Mouse (Mus musculus): ENCODE results near the gene Mmp28. TPM values are rescaled to one million over a fixed set of nuclear protein-coding genes. Genes with fewer than 3 reads are reported as not detected.

The Mmp28 gene
- polyA plus RNA-seq (2014; fragmentation: Nextera tagmentation; extraction: Ambion mirVana) = 1.6 and 2.7 TPM in 2 replicates

DNA sequence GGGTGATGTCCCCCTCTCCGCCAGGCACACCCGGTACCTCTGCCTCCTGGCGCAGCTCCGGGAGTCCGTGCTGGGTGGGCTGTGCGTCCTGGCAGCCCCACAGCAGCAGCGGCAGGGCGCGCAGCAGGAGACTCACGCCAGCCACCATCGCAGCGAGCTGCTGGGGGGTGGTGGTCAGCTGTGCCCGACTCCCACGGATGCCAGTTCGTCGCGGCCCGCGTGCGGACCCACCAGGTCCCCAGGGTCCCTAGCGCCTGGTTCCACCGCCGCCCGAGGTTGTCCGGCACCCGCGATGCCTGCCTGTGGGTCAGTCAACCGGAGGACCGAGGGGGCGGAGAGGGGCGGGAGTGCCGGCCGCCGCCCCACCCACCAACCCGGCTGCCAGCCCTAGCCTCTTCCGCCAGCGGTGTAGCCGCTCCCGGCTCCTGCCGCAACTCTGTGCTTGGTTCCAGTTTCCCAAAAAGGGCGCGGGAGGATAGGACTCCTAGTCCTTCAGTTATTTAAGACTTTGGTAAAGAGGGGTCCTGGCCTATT is at the start of gene Mmp28:
Gene Mmp28, minus strand, starts transcription at position 361 of the 534 bp plus-strand sequence.
- peak within 1 kb of the TSS; percentile 66 for H3K9ac ChIP-seq (replicated peaks; ENCODE audit: low read length)
- H3K36me3 ChIP-seq (ENCODE audit: control insufficient read depth, insufficient read depth, low read length) = no peaks in the 10 kb centered on the region
- ATAC-seq (ENCODE audit: low FRiP score, low TSS enrichment) (no peak), DNase-seq (peak; percentile 49)
- peaks cover 33% of the 10 kb centered on the region for H3K27me3 ChIP-seq (ENCODE audit: control insufficient read depth, insufficient read depth, low read length)
- H3K4me1 ChIP-seq (ENCODE audit: control insufficient read depth, insufficient read depth, low read length) = peaks cover 15% of the 10 kb centered on the region; the same call in 1 of the 2 replicates
- H3K4me2 ChIP-seq (ENCODE audit: low read length) = peak within 1 kb of the TSS; percentile 96
- no peaks in the 10 kb centered on the region for H3K9me3 ChIP-seq (ENCODE audit: control insufficient read depth, low read length)
- peak within 1 kb of the TSS; percentile 55 for H3K4me3 ChIP-seq (replicated peaks; ENCODE audit: low read depth, low read length)
- H3K27ac ChIP-seq (replicated peaks; ENCODE audit: low read depth, low read length) = no peak within 1 kb of the TSS
- under 1% methylated on average over 42 of the region's 42 CpGs for WGBS

DNA sequence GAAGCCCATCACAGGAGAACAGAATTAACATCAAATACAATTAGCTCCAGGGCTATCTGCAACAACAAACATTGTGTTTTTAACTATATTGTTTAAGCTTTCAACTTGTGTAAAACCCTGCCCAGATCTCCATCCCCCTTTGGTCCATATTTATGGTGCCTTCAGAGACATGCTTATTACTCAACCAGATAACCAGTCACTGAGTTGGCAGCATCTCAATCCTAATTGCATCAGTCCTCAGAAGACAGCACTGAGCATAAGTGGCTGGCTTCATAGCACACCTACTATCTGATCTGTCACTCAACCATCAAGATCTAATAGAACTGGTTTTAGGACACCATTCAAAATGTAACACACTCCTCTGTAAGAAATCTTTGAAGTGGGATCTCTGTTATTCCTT is 46.6 kb upstream of the Mmp28 start:
- Histone ChIP-seq H3K4me3 (replicated peaks; ENCODE audit: low read depth, low read length) (no peak overlapping the region), H3K4me2 (ENCODE audit: low read length) (no peak overlapping the region), H3K36me3 (ENCODE audit: control insufficient read depth, insufficient read depth, low read length) (peaks cover 35% of the 10 kb centered on the region), H3K4me1 (ENCODE audit: control insufficient read depth, insufficient read depth, low read length) (no peaks in the 10 kb centered on the region), H3K9me3 (ENCODE audit: control insufficient read depth, low read length) (no peaks in the 10 kb centered on the region), H3K27me3 (ENCODE audit: control insufficient read depth, insufficient read depth, low read length) (no peaks in the 10 kb centered on the region), H3K27ac (replicated peaks; ENCODE audit: low read depth, low read length) (no peak overlapping the region), H3K9ac (replicated peaks; ENCODE audit: low read length) (no peak overlapping the region)
- ATAC-seq (ENCODE audit: low FRiP score, low TSS enrichment) (no peak), DNase-seq (no peak)

DNA sequence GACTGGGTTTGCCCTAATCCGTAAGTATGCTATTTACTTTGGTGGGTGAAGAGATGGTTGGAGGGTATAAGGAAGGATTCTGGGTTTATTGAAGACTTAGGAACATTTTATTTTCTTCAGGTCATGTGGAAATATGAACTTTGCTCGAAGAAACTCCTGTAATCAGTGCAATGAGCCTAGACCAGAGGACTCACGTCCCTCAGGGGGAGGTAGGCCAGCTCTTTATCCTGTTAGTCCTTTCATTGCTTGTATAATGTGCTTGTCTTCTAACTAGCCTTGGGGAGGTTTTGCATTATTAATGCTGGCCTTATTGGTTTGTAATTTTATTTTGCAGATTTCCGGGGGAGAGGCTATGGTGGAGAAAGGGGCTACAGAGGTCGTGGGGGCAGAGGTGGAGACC is 41.4 kb upstream of the Mmp28 start:
- Histone ChIP-seq H3K4me2 (ENCODE audit: low read length) (no peak overlapping the region), H3K9me3 (ENCODE audit: control insufficient read depth, low read length) (no peaks in the 10 kb centered on the region), H3K4me1 (ENCODE audit: control insufficient read depth, insufficient read depth, low read length) (no peaks in the 10 kb centered on the region), H3K9ac (replicated peaks; ENCODE audit: low read length) (no peak overlapping the region), H3K27ac (replicated peaks; ENCODE audit: low read depth, low read length) (no peak overlapping the region), H3K4me3 (replicated peaks; ENCODE audit: low read depth, low read length) (no peak overlapping the region), H3K27me3 (ENCODE audit: control insufficient read depth, insufficient read depth, low read length) (no peaks in the 10 kb centered on the region), H3K36me3 (ENCODE audit: control insufficient read depth, insufficient read depth, low read length) (peaks cover 72% of the 10 kb centered on the region)
- no peak for DNase-seq
- WGBS = 90% methylated on average over 5 of the region's 5 CpGs
- no peak for ATAC-seq (ENCODE audit: low FRiP score, low TSS enrichment)

DNA sequence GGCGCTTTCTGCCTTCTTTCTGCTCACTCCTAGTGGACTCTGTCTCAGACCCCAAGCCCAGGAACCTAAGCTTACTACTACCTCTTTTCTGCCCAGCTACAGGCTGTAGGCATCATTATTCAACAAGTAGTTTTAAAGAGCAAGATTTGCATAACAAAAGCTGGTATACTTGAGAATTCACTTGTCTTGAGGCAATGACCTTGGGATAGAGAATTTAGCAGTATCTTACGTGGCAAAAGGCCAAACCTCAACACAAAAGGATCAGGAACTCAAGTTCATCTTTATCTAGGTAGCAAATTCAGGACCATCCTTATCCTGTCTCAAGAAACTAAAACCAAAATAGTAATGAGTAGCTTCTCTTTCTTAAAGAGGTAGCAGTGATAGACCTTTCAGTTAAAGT is 32.7 kb upstream of the Mmp28 start:
- Histone ChIP-seq H3K9me3 (ENCODE audit: control insufficient read depth, low read length) (no peaks in the 10 kb centered on the region), H3K27me3 (ENCODE audit: control insufficient read depth, insufficient read depth, low read length) (no peaks in the 10 kb centered on the region), H3K4me3 (replicated peaks; ENCODE audit: low read depth, low read length) (no peak overlapping the region), H3K27ac (replicated peaks; ENCODE audit: low read depth, low read length) (no peak overlapping the region), H3K4me2 (ENCODE audit: low read length) (no peak overlapping the region), H3K4me1 (ENCODE audit: control insufficient read depth, insufficient read depth, low read length) (no peaks in the 10 kb centered on the region), H3K9ac (replicated peaks; ENCODE audit: low read length) (no peak overlapping the region), H3K36me3 (ENCODE audit: control insufficient read depth, insufficient read depth, low read length) (peaks cover 15% of the 10 kb centered on the region)
- DNase-seq (no peak), ATAC-seq (ENCODE audit: low FRiP score, low TSS enrichment) (no peak)
- WGBS = 56% methylated on average over 2 of the region's 2 CpGs

DNA sequence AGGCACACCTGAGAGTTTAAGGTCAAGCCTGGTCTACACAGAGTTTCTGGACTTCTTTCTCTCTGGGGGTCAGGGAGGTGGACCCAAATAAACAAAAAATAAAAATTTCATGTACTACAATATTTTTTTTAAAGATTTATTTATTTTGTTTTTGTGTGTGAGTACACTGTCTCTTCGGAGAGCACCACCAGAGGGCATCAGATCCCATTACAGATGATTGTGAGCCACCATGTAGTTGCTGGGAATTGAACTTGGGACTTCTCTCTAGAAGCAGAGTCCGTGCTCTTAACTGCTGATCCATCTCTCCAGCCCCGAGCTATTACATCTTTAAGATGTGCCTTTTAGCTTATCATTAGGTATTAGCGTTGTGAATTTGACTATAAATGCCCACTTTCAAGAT is 28.6 kb upstream of the Mmp28 start:
- H3K4me2 ChIP-seq (ENCODE audit: low read length) = no peak overlapping the region
- WGBS = 91% methylated on average over 4 of the region's 4 CpGs
- H3K27ac ChIP-seq (replicated peaks; ENCODE audit: low read depth, low read length) = no peak overlapping the region
- no peak overlapping the region for H3K4me3 ChIP-seq (replicated peaks; ENCODE audit: low read depth, low read length)
- no peaks in the 10 kb centered on the region for H3K9me3 ChIP-seq (ENCODE audit: control insufficient read depth, low read length)
- H3K4me1 ChIP-seq (ENCODE audit: control insufficient read depth, insufficient read depth, low read length) = no peaks in the 10 kb centered on the region
- no peak overlapping the region for H3K9ac ChIP-seq (replicated peaks; ENCODE audit: low read length)
- no peak for DNase-seq
- H3K27me3 ChIP-seq (ENCODE audit: control insufficient read depth, insufficient read depth, low read length) = no peaks in the 10 kb centered on the region
- H3K36me3 ChIP-seq (ENCODE audit: control insufficient read depth, insufficient read depth, low read length) = peaks cover 31% of the 10 kb centered on the region
- no peak for ATAC-seq (ENCODE audit: low FRiP score, low TSS enrichment)

DNA sequence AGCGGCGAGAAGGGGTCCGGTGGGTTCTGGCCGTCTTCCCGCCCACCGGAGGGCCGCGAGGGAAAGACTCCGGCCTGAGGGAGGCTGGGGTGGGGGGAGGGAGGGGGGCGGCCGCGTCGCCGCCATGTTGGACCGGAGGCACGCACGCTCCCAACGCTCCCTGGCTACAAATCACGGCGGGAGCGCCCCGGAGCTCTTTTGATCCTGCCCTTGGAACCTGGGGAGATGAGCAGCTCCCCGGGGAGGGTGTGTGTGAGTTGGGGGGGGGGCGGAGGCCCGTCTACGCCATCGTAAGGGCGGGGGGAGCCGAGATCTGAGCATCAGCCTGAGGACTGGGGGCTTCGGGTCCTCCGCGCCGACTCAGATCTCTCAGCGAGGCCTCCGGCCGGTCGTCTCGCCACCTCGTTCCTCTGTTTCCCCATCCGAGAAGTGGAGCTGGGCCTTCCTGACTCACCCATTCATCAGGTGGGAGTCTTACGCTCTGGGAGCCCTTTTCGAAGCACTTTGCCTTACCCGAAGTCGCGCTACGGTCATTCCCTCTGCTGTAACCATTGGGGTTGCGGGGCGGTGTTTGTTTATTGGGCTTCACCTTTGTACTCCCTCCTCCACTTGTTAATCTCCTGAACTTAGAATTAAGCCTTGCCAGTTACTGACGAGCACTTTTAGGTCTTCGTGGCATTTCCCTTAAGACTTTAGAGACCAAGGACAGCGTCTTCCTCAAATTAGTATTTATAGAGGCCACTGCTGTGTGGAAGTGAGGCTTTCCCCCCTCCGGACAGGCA is 10.6 kb upstream of the Mmp28 start:
- H3K4me2 ChIP-seq (ENCODE audit: low read length) = peak overlapping the region; percentile 77
- no peaks in the 10 kb centered on the region for H3K9me3 ChIP-seq (ENCODE audit: control insufficient read depth, low read length)
- ATAC-seq (ENCODE audit: low FRiP score, low TSS enrichment) (peak; percentile 89), DNase-seq (peak; percentile 83)
- WGBS = under 1% methylated on average over 51 of the region's 52 CpGs
- H3K4me1 ChIP-seq (ENCODE audit: control insufficient read depth, insufficient read depth, low read length) = peaks cover 19% of the 10 kb centered on the region
- H3K27ac ChIP-seq (replicated peaks; ENCODE audit: low read depth, low read length) = peak overlapping the region; percentile 98
- H3K4me3 ChIP-seq (replicated peaks; ENCODE audit: low read depth, low read length) = peak overlapping the region; percentile 91
- peak overlapping the region; percentile 86 for H3K9ac ChIP-seq (replicated peaks; ENCODE audit: low read length)
- peaks cover 13% of the 10 kb centered on the region for H3K36me3 ChIP-seq (ENCODE audit: control insufficient read depth, insufficient read depth, low read length)
- H3K27me3 ChIP-seq (ENCODE audit: control insufficient read depth, insufficient read depth, low read length) = no peaks in the 10 kb centered on the region

DNA sequence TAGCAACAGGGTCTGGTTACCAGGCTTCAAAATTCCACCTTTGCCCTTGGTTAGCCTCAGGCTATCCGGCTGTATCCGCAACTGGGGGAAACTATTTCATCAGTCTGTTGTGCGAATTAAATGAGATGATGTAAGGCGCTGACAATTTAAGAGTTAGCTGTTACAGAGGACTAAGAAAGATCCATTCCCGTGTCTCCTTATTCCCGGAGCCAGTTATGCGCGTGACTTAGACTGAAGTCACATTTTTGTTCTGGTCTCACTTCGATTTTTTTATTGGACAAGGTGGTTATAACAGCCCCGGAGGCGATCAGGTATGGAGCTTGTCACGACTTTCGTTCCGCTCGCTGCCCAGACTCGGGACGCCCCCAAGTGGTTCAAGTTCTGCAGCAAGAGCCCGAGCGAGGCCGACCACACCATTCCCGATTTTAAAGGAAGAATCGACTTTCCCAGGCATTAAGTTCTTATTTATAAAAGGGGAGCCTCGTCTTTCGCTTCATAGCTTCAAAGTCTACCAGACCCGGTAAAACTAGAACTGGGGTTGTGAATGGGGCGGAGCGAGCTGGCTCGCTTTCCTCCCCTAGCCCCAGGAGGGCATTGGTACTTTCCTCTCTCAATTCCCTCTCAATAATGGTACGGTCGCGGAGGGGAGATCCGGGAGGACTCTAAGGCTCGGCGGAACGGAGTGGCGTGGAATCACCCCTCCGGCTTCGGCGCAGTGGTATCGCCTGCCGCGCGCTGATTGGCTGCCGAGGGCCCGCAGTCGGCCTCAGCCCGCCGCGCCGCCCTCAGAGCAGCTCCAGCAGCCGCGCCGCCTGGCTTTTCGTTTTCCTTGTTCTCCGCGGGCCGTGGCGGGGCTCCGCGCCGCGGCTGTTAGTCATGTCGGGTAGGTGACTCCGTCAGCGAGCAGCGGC is 9.7 kb upstream of the Mmp28 start, which contains the start of gene Taf15:
Gene Taf15, plus strand, starts transcription at position 763 of the 911 bp plus-strand sequence.
- under 1% methylated on average over 66 of the region's 66 CpGs for WGBS
- peak; percentile 99 for DNase-seq
- Histone ChIP-seq H3K27ac (replicated peaks; ENCODE audit: low read depth, low read length) (peak within 1 kb of the TSS; percentile 98), H3K4me1 (ENCODE audit: control insufficient read depth, insufficient read depth, low read length) (peaks cover 19% of the 10 kb centered on the region), H3K9me3 (ENCODE audit: control insufficient read depth, low read length) (no peaks in the 10 kb centered on the region), H3K4me3 (replicated peaks; ENCODE audit: low read depth, low read length) (peak within 1 kb of the TSS; percentile 91), H3K4me2 (ENCODE audit: low read length) (peak within 1 kb of the TSS; percentile 77), H3K27me3 (ENCODE audit: control insufficient read depth, insufficient read depth, low read length) (no peaks in the 10 kb centered on the region), H3K9ac (replicated peaks; ENCODE audit: low read length) (peak within 1 kb of the TSS; percentile 86), H3K36me3 (ENCODE audit: control insufficient read depth, insufficient read depth, low read length) (peaks cover 9% of the 10 kb centered on the region)
- peak; percentile 99 for ATAC-seq (ENCODE audit: low FRiP score, low TSS enrichment)

DNA sequence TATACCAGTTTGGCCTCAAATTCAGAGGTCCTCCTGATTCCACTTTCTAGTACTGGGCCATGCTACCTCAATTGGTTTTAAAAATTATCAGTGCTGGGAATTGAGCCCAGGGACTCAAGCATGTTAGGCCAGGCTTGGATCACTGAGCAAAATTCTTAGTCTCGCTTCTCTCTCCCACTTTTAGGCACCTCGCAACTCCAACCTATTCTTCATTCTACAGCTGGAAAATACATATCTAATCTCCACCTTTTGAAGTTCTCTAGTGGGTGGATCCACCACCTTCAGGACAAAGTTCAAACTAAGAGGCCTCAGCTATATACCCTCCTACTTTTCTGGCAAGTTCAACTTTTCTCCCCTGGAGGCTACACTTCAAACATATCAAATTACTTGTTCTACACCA is 8.9 kb upstream of the Mmp28 start:
- WGBS = 91% methylated on average over 2 of the region's 2 CpGs
- no peak for DNase-seq
- ATAC-seq (ENCODE audit: low FRiP score, low TSS enrichment) = no peak
- no peaks in the 10 kb centered on the region for H3K9me3 ChIP-seq (ENCODE audit: control insufficient read depth, low read length)
- H3K4me1 ChIP-seq (ENCODE audit: control insufficient read depth, insufficient read depth, low read length) = peaks cover 19% of the 10 kb centered on the region
- peak overlapping the region; percentile 61 for H3K4me2 ChIP-seq (ENCODE audit: low read length)
- 0 out of 2 replicates have a peak overlapping the region, but pooled peaks have one; percentile 91 for H3K4me3 ChIP-seq (replicated peaks; ENCODE audit: low read depth, low read length)
- peaks cover 4% of the 10 kb centered on the region; the same call in 1 of the 2 replicates for H3K36me3 ChIP-seq (ENCODE audit: control insufficient read depth, insufficient read depth, low read length)
- no peaks in the 10 kb centered on the region for H3K27me3 ChIP-seq (ENCODE audit: control insufficient read depth, insufficient read depth, low read length)
- no peak overlapping the region for H3K9ac ChIP-seq (replicated peaks; ENCODE audit: low read length)
- H3K27ac ChIP-seq (replicated peaks; ENCODE audit: low read depth, low read length) = no peak overlapping the region
